Mouse (Mus musculus) spleen, embryonic (tissue): ENCODE results near the gene Rnf43.

Source experiments
- CTCF ChIA-PET: fragments of 350-600 bp; sonication (Branson Sonifier 250); formaldehyde crosslinking; loops from one replicate; lab custom pipeline; 2022; lab: Charles Lee

The Rnf43 gene

DNA sequence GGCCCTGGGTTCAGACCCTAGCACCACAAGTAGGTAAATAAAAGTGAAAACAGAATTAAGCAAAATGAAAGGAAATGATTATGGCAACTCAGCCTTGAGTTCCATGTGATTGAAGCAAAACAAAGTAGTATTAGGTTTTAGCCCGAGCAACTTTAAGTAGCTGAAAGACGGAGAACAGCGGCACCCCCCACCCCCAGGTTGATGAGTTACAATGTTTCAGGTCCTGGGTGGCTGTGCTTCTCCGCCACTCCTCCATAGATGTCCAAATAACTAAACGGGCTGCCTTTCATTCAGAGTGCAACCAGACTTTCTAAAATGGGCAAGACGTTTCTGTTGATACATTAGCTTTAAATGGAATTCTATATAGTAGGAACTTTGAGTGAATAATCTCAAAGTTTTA is 13.1 kb downstream of the Rnf43 start:
- CTCF ChIA-PET = no interaction called here

DNA sequence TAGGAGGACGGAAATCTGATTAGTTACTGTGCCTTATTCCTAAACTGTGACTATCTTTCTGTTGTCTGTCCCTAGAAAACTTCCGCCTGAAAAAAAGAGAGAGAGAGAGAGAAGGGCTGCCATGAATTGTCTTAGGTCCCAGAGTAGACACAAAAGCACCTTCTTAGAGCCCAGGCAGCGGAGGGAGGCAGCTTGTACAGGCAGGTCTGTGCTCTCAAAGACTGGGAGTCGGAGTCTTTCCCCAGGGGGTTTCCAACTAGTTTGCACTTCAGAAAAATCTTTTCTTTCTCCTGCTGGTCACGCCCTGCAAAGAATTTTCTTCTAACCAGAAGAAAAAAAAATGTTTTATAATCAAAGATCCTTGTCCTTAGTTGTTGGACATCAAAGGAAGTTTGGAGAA is 15.2 kb downstream of the Rnf43 start:
- CTCF ChIA-PET = no interaction called here

DNA sequence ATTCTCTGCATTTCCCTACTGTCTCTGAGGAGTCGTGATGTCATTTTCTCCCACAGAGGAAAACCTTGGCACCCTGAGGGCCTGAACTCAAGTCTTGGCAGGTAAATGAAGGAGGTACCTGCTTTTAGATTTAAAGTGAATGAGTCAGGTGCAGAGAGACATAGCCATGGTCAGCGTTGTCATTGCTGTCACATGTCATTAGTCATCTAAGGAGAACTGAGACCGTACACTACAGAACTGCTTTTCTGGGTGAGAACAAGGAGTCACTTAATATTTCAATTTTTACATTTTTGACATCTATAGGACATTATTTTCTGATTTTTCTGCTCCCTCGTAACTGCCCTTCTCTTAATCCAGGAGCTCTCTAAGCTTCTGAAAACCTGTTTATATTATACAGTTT is 16.0 kb downstream of the Rnf43 start:
- CTCF ChIA-PET = no interaction called here

DNA sequence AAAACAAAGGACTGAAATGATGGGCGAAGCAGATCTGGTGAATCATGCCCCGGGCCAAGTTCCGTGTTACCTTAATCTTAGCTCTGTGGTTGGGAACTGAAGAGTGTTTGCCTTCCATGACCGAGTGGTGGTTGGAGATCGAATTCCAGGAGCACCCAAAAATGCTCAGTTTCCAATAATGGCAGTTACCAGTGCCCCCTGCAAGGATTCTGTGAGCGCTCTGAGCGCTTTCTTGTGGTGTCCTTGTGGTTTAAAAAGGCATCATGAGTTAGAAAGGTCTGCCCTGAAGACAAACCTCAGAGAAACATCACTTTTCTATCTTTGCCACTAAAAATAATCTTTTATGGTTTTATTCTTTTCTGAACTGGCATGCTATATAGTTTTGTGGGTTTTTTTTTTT is 16.5 kb downstream of the Rnf43 start:
- CTCF ChIA-PET = no interaction called here

DNA sequence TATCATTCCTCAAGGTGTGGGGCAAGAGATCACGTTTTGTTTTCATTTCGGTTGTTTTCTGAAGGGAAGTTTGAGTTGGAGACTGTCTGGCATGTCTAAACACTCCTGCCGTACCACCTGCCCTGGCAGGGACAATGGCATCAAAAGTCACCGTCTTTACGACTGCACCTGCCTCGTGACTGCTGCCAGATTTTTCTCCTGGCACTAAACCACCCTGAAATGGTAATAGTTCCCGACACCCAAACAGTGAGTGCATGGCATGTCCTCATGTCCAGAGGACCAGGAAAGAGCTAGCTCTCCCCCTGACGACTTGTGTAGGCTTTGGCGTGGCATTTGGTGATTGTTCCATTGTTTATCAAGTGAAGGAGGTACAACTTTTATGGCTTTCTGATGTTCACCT is 18.3 kb downstream of the Rnf43 start:
- CTCF ChIA-PET = interaction anchor here (0.5 kb wide), 1 partner anchor 206 kb away, joined by 3 read pairs; no protein-coding TSS in a partner anchor

DNA sequence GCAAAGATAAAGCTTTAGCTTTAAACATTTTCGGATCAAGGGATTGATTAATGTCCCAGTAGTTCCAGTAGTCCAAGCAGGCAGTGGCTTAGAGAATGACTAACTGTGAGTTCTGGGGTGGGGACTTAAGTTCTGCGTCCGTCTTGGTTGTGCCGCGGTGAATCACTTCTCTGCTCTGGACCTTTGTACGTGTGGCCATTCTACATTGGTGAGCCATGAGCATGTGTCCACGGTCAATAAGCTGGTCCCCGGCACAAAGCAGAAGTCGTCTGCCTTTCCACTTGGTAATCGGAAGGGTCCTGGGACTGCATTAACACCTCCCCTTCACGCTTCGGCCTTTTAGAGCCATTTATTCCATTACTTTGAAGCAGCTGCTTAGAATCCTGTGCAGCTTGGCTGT is 19.6 kb downstream of the Rnf43 start:
- CTCF ChIA-PET = interaction anchor here (0.6 kb wide), 1 partner anchor 51 kb away, joined by 7 read pairs; no protein-coding TSS in a partner anchor

DNA sequence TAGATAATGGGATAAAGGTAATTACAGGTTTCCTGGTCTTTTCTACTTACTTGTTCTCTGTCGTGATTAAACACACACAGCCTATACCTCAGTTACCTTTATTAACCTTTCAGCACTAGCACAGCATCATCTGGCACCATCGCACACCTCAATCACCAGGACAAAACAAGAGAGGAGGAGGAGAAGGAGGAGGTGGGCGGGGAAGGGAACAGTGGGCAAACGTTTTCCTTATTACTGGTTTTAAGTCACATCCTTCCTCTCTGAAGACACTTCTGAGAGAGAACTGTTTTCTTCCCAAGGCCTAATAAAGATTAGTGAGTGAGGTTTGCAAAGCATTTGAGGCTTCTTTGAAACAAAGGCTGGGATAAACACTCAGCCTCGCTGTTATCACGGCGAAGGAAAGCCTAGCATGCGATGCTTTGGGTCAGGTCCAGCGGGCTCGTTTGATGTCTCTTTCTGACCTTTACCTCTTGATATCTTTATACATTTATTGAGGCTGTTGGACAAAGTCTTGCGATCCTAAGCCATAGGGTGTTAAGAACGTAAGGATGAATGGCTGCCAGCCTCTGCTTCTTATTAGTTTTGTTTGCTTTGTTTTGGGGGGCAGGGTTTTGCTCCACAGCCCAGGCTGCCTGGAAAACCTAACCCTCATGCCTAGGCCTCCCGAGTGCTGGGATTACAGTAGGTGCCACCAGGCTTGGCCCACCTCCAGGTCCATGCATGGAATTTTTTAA is 20.5 kb downstream of the Rnf43 start:
- CTCF ChIA-PET = interaction anchor here (0.6 kb wide), 1 partner anchor 50 kb away, joined by 7 read pairs; no protein-coding TSS in a partner anchor

DNA sequence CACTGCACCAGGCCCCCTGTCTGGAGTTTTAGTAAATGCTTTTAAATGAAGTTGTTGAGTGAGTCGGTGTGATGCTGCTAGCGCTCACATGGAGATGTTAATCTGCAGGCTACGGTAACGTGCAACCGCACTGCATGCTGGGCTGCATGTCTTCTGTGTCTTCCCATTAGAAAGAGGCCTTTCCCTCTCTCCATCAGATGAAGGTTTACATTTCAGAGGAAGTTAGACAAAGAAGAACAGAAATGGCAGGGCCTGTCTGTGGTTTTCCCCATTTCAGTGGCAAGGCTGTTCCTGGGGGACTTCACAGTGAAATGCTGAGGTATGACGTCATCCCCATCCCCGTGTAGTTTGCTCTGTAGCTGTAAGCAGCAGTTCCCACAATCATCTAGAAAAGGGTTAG is 23.9 kb downstream of the Rnf43 start:
- CTCF ChIA-PET = no interaction called here

DNA sequence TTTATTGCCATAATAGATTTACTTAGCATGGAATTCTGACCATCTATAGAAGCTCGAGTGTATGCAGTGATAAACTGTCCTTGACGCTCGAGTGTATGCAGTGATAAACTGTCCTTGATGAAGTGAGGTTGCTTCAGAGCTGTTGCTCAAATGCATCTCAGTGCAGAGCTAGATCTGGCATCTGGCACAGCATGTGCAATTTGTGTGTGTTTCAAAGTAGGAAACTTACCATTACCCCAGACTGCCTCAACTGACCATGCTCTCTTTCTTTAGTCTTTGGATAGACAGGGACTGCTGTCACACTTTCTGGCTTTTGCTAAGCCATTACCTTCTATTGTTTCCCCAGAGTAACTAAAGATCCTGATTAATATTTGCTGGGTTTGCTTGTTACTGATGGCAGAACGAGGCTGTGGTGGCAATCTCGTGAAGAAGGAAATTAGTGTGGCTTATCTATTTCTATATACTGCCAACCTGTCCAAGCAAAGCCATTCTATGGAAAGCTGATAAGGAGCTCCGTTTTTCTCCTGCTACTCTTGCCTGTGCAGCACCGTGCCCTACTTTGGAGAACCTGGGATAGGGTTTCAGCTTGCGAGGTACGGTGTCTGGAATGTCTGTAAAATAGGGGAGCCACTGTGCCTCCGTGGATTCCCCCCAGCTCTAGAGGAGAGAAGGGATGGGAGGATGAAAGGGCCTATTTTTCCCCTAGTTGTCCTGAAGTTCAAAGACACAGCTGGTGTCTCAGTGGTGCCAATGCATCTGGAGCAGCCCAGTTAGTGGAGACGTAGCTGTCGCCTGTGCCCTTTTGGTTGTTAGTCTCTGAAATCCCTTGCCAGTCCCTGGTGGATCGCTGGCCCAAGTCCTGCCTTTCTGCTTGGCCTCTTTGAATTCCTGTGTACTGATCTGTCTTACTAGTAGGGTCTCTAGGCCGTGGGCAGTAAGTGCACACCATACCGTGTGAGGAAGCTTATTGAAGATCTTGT is 25.0 kb downstream of the Rnf43 start:
- CTCF ChIA-PET = interaction anchor here (0.6 to 1.6 kb wide), 2 partner anchors 11 to 36 kb away, joined by 3 to 12 read pairs; no protein-coding TSS in a partner anchor

DNA sequence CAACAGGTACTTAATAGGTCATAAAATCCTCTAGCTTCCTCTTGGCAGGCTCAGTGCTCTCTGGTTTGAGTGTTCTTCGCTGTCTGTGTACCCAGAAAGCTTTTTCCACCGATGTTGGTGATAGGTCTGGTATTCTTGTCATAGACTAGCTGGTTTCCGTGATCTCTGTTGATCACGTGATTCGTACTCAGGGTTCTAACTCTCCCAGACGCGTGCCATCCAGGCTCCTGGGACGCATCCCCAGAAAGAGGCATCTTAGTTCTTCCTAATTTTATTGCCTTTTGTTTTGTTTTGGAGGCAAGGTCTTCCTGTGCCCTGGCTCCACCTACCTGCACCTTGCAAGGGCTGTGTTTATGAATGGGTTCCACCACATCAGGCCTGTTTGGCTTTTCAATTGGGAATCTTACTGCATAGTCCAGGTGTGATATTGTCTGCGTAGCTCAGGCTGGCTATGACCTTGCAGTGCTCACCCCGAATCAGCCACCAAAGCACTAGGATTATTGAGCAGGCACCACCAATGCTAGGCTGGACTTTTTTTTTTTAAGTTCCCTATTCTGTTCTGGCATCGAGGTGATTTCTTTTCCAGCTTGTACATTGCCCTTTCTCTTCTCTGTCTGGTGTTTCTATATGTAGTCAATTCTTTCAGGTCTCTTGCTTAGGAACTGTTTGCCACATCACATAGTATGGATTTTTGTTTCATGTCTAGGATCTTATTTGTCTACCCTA is 26.1 kb downstream of the Rnf43 start:
- CTCF ChIA-PET = interaction anchor here (1.6 kb wide), 1 partner anchor 12 kb away, joined by 3 read pairs; no protein-coding TSS in a partner anchor

DNA sequence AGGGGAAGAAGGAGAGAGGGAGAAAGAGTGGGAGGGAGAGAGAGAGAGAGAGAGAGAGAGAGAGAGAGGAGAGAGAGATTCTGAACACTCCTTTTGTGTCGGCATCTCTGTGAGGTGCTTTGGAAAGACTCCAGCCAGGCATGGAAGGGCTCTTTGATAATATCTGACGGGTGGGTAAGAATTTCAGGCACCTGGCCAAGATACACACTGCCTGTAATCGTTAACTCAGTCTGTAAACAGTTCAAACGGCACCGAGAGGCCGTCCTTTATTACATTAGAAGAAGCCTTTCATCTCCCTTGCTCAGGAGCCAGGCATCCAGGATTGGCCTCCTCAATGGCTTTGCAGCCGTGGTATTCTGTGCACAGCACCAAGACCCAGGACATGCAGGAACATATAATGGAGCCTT is 26.9 kb downstream of the Rnf43 start:
- CTCF ChIA-PET = no interaction called here

DNA sequence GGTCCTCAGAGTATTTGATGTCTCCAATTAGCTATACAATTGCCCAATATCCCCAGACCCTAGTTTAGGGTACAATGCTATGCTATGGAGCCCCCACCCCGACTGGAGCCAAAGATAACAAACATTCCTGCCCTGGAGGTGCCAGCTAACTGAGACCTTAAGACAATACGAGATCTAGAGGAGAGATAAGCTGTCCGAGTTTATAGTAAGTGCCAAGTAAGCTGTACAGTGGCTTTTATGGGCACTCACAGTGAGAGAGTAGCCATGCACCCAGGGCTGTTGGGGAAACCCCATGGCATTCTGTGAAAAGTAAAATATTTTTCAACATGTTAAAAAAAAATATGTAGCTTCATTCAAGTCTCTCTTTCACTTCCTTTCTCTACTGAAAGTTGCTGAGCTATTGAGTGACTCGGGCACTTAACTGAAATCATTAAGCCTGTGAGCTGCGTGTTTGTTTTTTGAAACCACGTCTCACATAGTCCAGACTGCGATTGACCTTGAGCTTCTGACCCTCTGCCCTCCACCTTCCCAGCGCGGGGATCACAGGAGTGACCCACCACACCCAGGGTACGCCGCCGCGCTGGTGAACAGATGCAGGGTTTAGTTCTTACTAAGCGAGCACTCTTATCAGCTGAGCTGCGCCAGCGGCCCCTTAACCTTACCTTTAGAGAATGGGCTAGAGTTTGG is 27.7 kb downstream of the Rnf43 start:
- CTCF ChIA-PET = no interaction called here

DNA sequence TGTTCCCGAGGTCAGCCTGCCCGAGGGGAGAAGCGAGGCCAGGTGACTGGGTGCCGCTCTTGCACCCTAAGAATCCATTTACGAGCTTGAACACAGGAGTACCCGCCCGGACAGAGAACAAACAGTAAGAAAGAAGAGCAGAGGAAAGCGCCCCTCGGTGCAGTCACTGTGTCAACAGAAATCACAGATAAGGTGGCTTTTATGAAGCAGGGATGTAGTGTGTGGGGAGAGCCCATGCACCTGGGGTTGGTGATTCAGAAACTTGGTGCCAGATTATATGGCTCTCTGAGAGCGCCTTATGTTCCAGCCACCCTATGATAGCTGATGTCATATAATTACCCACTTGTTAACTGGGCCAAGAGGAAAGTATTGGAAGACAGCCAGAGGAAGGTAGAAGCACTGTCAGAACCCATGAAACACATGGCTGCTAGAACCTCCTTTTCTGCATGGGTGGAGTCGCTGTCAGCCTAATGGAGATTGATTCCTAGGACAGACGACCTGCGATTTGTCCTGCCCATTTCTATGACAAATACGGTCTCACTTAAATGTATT is 34.7 kb downstream of the Rnf43 start:
- CTCF ChIA-PET = no interaction called here

DNA sequence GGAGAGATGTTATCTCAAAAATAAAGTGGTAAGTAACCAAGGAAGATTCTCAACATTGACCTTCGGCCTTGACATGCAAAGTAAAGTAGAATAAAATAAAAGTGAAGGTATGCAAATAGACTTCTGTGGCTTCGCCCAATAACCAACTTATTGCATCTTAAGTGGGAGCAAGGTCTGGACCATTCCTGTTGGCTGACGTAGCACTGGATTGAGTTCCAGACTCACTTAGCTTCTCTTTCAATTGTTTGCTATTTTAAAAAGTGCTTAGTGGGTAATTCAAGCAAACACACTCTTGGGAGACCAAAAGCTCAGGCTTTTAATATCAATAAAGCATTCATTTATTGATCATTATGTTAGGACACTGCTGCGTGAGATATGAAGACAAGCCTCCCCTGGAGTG is 35.6 kb downstream of the Rnf43 start:
- CTCF ChIA-PET = no interaction called here

DNA sequence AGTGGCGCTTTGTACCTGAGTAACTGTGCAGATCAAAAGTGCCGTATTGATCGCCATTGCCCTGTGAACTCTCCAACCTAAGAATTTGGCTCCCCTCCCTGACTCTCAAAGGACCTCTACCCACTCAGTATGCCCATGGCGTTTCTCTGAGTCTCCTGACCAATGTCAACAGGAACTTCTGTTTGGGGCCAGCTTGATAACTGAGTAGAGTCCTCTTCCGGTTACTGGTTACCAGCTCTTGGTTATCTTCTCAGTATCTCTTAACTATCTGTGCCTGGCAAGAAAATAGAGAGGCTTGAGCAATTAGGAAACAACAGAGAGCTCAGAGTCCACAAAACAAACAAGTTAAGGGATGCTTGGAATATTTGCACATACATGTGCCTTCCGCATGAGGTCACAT is 38.6 kb downstream of the Rnf43 start:
- CTCF ChIA-PET = no interaction called here

DNA sequence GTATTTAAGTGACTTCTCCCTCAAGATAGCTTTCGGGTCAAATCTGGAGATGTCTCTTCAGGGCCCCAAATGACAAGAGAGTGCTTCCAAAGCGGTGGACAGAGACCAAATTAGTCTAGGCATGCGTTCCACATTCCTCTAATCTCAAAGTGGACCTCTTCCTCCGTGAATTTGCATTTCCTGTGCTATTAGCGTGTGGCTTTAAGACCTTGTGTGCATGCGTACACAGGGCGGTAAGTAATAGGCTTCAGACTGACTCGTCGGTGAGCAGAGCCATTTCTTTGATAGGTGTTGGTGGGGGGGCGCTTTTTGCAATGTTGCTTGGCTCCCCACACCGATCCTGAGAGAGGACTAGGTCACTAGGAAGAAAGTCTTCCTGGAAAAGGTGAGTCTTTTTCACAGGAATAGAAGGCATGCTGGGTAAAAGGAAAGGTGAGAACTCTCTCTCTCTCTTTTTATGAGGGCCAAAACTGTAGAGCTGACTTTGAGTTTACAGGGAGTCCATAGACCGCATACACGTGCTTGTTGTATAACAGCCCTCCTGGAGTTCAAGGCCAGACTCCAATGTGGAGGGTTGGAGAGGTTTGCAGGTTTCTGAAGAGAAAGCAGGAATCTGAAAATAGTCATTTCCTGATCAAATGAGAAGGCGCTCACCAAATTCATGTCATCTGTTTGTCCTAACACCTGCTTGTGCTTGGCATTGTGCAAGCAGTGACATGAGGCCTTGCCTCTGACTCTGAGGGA is 39.5 kb downstream of the Rnf43 start:
- CTCF ChIA-PET = no interaction called here

DNA sequence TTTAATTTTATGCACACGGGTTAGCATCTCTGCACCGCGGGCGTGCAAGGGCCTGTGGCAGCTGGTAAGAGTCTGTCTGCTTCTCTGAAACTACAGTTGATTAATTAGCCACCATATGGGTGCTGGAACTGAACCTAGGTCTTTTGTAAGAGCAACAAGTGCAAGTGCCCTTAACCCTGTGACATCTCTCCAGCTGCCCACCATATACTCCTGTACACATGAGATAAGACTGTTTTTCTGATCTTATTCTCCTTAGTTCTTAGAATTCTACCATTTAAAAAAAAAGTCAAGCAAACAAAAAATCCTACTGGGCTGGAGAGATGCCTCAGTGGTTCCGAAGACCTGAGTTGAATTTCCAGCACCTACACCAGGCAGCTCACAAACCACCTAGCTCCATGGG is 41.1 kb downstream of the Rnf43 start:
- CTCF ChIA-PET = no interaction called here

DNA sequence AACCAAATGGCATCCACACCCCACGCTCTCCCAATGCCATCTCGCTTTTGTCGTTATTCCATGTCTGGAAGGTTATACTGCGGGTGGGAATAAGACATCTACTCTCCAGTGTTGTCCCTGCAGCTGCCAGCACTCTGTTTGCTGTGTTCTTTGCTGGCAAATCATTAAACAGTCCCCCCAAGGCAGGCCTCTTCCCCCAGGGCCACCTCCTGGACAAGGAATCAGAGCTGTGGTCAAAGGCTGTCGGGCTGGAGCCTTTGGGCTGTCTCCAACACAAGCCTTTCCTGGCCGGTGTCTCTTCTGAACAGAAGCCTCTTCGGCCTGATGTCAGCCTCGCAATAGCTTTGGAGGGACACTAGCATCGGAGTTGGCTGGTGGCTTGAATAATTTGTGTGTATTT is 41.8 kb downstream of the Rnf43 start:
- CTCF ChIA-PET = no interaction called here

DNA sequence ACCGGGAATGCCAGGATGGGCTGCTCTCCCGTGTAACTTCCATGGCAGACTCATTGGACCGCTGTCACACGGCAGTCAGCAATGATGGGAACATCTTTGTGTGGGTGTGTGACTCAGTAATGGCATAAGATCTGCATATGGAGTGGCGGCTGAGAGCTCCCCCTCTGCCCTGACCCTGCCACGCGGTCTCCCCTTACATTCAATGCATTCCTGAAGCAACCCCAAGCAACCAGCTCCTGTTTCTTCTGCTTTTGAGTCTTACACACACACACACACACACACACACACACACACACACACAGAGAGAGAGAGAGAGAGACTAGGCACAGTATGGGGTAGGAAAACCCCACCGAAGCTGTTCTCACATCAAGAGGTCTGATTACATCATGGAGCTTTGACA is 45.0 kb downstream of the Rnf43 start:
- CTCF ChIA-PET = interaction anchor here (0.7 kb wide), 1 partner anchor 11 kb away, joined by 3 read pairs; no protein-coding TSS in a partner anchor

DNA sequence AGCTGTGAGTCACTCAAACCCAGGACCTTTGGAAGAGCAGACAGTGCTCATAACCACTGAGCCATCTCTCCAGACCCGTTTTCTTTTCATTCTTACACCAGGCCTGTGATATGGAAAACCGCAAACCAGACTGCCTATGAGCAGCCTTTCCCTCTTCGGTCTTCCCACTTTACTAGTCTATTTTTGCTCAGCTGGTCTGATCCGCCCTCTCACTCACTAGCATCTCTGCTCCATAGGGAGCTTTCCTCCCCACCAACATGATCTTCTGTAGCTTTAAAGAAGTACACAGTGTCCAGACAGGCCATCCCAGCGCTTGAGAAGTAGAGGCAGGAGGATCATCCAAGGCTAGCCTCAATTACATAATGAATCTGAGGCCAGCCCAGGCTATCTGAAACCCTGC is 46.5 kb downstream of the Rnf43 start:
- CTCF ChIA-PET = no interaction called here
